Mouse (Mus musculus) inflammation-experienced regulatory T-cells, adult 16 weeks (primary cell): ENCODE measurements around the gene Larp1. TPM values are rescaled to one million over a fixed set of nuclear protein-coding genes. Genes with fewer than 3 reads are reported as not detected.

Experiments
- polyA plus RNA-seq: library from polyadenylated mRNA; unstranded; fragments of 100-300 nt; shearing (Covaris generic); gene quantifications from one replicate; pipeline ENCODE4 v1.2.1, GENCODE M21; 2017

Larp1 gene
- polyA plus RNA-seq, result 13.5 TPM

DNA sequence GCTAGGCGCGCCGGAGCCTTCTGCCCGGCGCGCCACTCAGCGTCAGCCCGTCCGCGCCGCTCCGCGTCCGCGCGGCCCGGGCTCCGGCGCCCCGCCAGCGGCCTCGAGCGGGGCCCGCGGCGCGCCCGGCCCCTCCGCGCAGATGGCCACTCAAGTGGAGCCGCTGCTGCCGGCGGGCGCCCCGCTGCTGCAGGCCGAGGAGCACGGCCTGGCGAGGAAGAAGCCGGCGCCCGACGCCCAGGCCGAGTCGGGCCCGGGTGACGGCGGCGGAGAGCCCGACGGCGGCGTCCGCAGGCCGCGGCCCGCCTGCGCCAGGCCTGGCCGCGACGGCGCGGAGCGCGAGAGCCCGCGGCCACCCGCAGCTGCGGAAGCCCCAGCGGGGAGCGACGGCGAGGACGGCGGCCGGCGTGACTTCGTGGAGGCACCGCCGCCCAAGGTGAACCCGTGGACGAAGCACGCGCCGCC is at the start of gene Larp1:
Gene Larp1 (plus strand): TSS at position 14 of the 465 bp plus-strand sequence.

DNA sequence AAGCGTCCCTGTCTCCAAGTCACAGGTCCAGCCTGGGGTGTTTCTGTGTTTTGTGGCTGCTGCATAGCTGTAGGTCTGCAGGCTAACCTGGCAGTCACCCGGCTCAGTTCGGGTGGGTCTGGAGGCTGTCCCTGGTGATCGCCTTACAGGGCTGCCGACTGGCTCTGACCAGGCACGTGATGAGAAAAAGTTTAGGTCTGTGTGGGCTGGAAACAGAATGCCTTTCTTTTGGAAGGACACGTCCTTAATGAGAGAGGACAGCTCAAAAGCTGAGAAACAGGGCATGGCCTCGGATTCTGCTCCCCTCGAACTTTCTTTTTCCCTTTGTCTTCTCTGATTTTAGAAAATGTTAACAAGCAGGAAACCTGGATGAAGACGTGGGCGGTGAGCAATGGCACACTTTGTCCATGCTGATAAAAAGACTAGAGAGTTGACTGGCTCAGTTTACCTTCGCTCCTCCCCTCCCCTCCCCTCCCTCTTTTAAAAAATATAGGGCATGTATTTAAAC is 84.2 kb downstream of the Larp1 start, which contains the start of gene Gm12248:
Gene Gm12248 (minus strand): TSS at position 114 of the 508 bp plus-strand sequence.

DNA sequence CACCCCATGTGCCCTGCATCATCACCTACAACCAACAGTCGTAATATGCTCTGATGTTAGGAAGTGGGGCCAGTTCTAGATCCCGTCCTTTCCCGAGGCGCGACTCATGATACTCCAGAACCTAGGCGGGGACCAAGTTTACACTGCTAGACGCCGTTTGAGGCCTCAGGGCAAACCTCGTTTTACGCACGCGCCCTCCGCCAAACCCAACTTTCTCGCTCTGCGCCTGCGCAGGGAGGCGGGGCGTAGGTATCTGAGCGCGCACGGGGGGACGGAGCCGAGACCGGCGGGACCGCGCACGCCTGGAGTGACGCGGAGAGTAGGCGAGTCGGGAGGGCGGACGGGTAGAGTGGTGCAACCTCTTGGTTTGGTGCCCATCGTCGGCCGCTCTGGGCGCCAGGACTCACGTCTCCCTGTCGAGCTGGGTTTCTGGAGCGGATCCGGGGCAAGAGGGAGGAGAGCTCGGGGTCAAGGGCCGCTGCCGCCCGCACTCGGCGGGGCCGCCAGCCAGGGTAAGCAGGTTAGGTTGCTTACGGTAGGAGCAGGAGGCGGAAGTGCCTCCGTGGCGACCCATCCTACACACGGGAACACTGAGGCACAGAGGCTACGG is 94.9 kb downstream of the Larp1 start, which contains the start of gene Cnot8:
Gene Cnot8 (plus strand): TSS at position 457 of the 610 bp plus-strand sequence.

Other genes with a start within 250 kb of the Larp1 start
- 5.0 TPM for gene Sap30l, start 207.4 kb upstream of the Larp1 start, polyA plus RNA-seq
- not detected for gene Hand1, start 176.2 kb upstream of the Larp1 start, polyA plus RNA-seq
- gene Gm12248, start 84.1 kb downstream of the Larp1 start, polyA plus RNA-seq, result 0.40 TPM
- gene Cnot8, start 95.1 kb downstream of the Larp1 start, polyA plus RNA-seq, result 125 TPM
- gene Gemin5, start 159.5 kb downstream of the Larp1 start, polyA plus RNA-seq, result 12.2 TPM
- gene Mrpl22, start 162.6 kb downstream of the Larp1 start, polyA plus RNA-seq, result 87.5 TPM
- 494 TPM for gene Igtp, start 190.5 kb downstream of the Larp1 start, polyA plus RNA-seq
- 86.2 TPM for gene Irgm2, start 190.6 kb downstream of the Larp1 start, polyA plus RNA-seq